Comparison of ENCODE assay signal across 9 mouse cellular contexts in the genomic region with DNA sequence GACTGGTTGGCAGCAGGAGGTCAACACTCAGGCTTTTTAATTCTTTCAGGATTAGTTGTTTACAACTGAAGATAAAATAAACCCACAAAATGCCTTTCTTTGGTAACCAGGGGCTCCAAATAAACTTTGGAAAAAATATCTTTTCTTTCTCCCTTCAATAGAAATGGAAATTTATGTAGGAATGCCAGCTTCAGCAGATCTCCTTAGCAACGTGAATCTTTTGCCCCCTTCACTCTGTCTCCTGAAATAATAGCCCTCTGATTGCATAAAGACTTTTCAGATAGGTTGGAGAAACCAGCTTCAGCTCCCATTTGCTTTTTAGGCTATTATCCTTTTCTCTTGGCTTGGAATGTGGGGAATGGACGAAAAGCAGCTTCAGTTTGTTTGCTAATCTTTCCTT. TPM values are rescaled to one million over a fixed set of nuclear protein-coding genes. Genes with fewer than 3 reads are reported as not detected.
DNase-seq lines count a peak whose midpoint lies in the region; ATAC-seq lines count a peak whose summit lies in the region.
"Had no signal": no experiment of that assay in that cellular context is flagged by ENCODE, and none has a peak within 500 bp of the region (broad histone marks: within the 10 kb centered on the region; RNA-seq: fewer than 3 reads in every experiment).

No protein-coding gene starts in this region.

- H3K27me3 ChIP-seq in heart, embryonic 13.5 days (replicated peaks), result no peaks in the 10 kb centered on the region; the same call in 1 of the 2 replicates
- no peaks in the 10 kb centered on the region for H3K27me3 ChIP-seq in hindbrain, embryonic 11.5 days (ENCODE audit: control insufficient read depth, insufficient read depth, low read length)
- no peaks in the 10 kb centered on the region for H3K27me3 ChIP-seq in midbrain, embryonic 14.5 days (ENCODE audit: control insufficient read depth, insufficient read depth, low read length)

- peaks cover 8% of the 10 kb centered on the region; the same call in 1 of the 2 replicates for H3K4me1 ChIP-seq in heart, embryonic 13.5 days
- no peaks in the 10 kb centered on the region for H3K4me1 ChIP-seq in hindbrain, embryonic 11.5 days (replicated peaks; ENCODE audit: control insufficient read depth, insufficient read depth, low read length)
- H3K4me1 ChIP-seq in midbrain, embryonic 14.5 days (ENCODE audit: control insufficient read depth, insufficient read depth, low read length), result 0 out of 2 replicates have a peak, but pooled peaks cover 5% of the 10 kb centered on the region

- H3K27ac ChIP-seq in heart, embryonic 13.5 days (replicated peaks), result peak overlapping the region; percentile 89; the same call in 1 of the 2 replicates
- H3K27ac ChIP-seq in hindbrain, embryonic 11.5 days (ENCODE audit: low read depth, low read length), result no peak overlapping the region
- 0 out of 2 replicates have a peak overlapping the region, but pooled peaks have one; percentile 13 for H3K27ac ChIP-seq in midbrain, embryonic 14.5 days (replicated peaks; ENCODE audit: low read depth, low read length)
- H3K27ac ChIP-seq: liver, embryonic 14.5 days had no signal

- DNase-seq in heart, adult 9 months (ENCODE audit: low spot score in 2 of 2), result no peak
- peak; percentile 3 for DNase-seq in ZHBTc4 (ENCODE audit: low read depth, low spot score)
- DNase-seq in hindbrain, embryonic 11.5 days (ENCODE audit: low spot score), result peak; percentile 24
- DNase-seq in midbrain, embryonic 14.5 days, result peak; percentile 37
- no peak for DNase-seq in frontal cortex, postnatal 36 days (ENCODE audit: low spot score in 2 of 2)
- DNase-seq in natural killer cell, adult 2 months (ENCODE audit: low spot score in 2 of 2), result no peak
- no peak for DNase-seq in layer of hippocampus, adult 9-10 months (ENCODE audit: low spot score)

- H3K4me3 ChIP-seq in heart, embryonic 13.5 days, result peak overlapping the region; percentile 67
- H3K4me3 ChIP-seq in hindbrain, embryonic 11.5 days (ENCODE audit: low read depth, low read length), result peak overlapping the region; percentile 67
- peak overlapping the region; percentile 59 for H3K4me3 ChIP-seq in midbrain, embryonic 14.5 days (replicated peaks; ENCODE audit: low read depth, low read length)

- peak overlapping the region; percentile 68 for H3K4me2 ChIP-seq in heart, embryonic 13.5 days
- peak overlapping the region; percentile 31 for H3K4me2 ChIP-seq in hindbrain, embryonic 11.5 days (replicated peaks; ENCODE audit: low read depth, low read length)
- peak overlapping the region; percentile 50 for H3K4me2 ChIP-seq in midbrain, embryonic 14.5 days (ENCODE audit: low read length)

- H3K9ac ChIP-seq in heart, embryonic 13.5 days, result peak overlapping the region; percentile 84
- no peak overlapping the region; the same call in 1 of the 2 replicates for H3K9ac ChIP-seq in hindbrain, embryonic 11.5 days (ENCODE audit: low read depth, low read length)
- H3K9ac ChIP-seq in midbrain, embryonic 14.5 days (replicated peaks; ENCODE audit: low read length), result peak overlapping the region; percentile 20; the same call in 1 of the 2 replicates
- H3K9ac ChIP-seq: liver, embryonic 14.5 days had no signal

- no peaks in the 10 kb centered on the region for H3K9me3 ChIP-seq in heart, embryonic 13.5 days
- no peaks in the 10 kb centered on the region for H3K9me3 ChIP-seq in hindbrain, embryonic 11.5 days (ENCODE audit: control insufficient read depth, low read length)
- no peaks in the 10 kb centered on the region for H3K9me3 ChIP-seq in midbrain, embryonic 14.5 days (ENCODE audit: control insufficient read depth, low read length)

- H3K36me3 ChIP-seq in heart, embryonic 13.5 days, result no peaks in the 10 kb centered on the region
- no peaks in the 10 kb centered on the region for H3K36me3 ChIP-seq in hindbrain, embryonic 11.5 days (ENCODE audit: control insufficient read depth, insufficient read depth, low read length)
- no peaks in the 10 kb centered on the region for H3K36me3 ChIP-seq in midbrain, embryonic 14.5 days (ENCODE audit: control insufficient read depth, insufficient read depth, low read length)

- WGBS in heart, embryonic 13.5 days, result 16% methylated on average over 2 of the region's 2 CpGs
- WGBS in hindbrain, embryonic 11.5 days, result 3% methylated on average over 2 of the region's 2 CpGs
- WGBS in midbrain, embryonic 14.5 days, result 9% methylated on average over 2 of the region's 2 CpGs

- no peak for ATAC-seq in heart, embryonic 13.5 days (ENCODE audit: extremely low read depth, insufficient number of reproducible peaks, low FRiP score, low TSS enrichment)
- no peak for ATAC-seq in hindbrain, embryonic 11.5 days (ENCODE audit: low FRiP score)
- ATAC-seq in midbrain, embryonic 14.5 days (ENCODE audit: low FRiP score, low TSS enrichment), result no peak

RNA-seq across cellular contexts. Expression of gene Tmem47, which starts 2.2 kb away (rescaled TPM):
- 16.6 and 17.1 TPM in 2 replicates for polyA plus RNA-seq in heart, embryonic 13.5 days (2015; fragmentation: Nextera tagmentation; extraction: Ambion mirVana)
- 52.8 and 59.3 TPM in 2 replicates for polyA plus RNA-seq in hindbrain, embryonic 11.5 days (2014; fragmentation: Nextera tagmentation; extraction: Ambion mirVana)
- polyA plus RNA-seq in midbrain, embryonic 14.5 days (2014; fragmentation: Nextera tagmentation; extraction: Ambion mirVana), result 22.0 and 27.5 TPM in 2 replicates

Comparison
In these comparisons a context has a peak if more than half of its experiments do, and no peak if none do; other contexts are left out.
1. DNase-seq: peak in ZHBTc4 (single experiment), hindbrain, embryonic 11.5 days (single experiment) and midbrain, embryonic 14.5 days (single experiment); none in heart, adult 9 months (0 of 2), frontal cortex, postnatal 36 days (0 of 2), natural killer cell, adult 2 months (0 of 2) and layer of hippocampus, adult 9-10 months (single experiment).
2. Peak in every context shown above with its lines, with median percentiles within 50 percentile points of each other: H3K4me2 ChIP-seq and H3K4me3 ChIP-seq.